Mouse (Mus musculus): ENCODE data around the gene Ttc39a.

Gene Ttc39a

GRCm38 (mm10) chr4:109421608-109422007, 15.2 kb downstream of the Ttc39a start:
- DNase-seq: no peak

- no peak for DNase-seq
Observed at GRCm38 (mm10) chr4:109422436-109422835, 16.0 kb downstream of the Ttc39a start.

DNA sequence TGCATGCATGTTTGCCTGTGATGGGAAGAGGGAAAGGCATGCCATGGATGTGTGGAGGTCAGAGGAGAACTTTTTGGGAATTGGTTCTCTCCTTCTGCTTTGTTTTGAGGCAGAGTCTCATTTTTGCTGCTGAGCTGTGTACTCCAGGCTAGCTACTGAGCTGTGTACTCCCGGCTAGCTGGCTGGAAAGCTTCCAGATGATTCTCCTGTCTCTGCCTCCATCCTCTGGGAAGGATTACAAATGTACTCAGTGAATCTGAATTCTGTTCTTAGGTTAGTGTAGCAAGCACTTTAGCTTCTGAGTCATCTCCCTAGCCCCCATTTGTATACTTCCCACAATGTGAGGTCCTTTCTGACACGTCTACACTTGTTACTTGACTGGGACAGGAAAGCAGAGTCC, 17.0 kb downstream of the Ttc39a start:
- no peak for DNase-seq

DNA sequence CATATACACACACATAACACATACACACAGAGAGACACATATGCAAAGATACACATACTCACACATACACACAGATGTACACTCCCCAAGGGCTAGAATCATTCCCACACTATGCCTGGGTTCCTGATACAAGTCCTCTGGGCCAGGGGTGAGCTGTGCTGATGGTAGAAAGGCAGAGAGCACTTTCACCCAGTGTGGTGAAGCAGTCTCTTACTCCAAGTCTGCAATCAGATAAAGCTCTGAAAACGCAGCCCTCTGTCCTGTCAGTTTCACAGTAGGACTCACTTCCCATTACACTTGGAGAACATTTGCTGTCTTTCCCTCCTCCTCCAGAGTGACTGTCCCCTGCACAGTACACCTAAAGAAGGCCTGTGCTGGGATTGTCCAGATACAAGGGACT, 20.6 kb downstream of the Ttc39a start:
- no peak for DNase-seq

DNA sequence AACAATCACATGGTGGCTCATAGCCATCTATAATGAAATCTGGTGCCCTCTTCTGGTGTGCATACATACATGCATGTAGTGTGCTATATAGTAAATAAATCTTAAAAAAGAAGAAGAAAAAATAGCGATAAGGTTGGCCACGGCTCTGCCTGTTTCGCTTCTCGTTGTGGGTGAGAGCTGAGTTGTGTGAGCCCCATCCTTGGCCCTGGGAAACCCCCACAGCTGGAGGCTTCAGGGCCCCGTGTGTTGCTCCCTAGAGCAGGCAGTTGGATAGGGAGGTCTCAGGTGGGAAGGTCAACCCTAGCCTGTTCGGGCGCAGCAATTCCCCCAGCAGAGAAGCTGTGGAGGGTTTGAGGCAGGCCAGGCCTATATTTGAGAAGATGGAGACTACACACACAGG, 23.8 kb downstream of the Ttc39a start:
- no peak for DNase-seq

- DNase-seq: peak; percentile 56 to 66
Observed at GRCm38 (mm10) chr4:109430854-109431253, 24.4 kb downstream of the Ttc39a start.

GRCm38 (mm10) chr4:109432668-109433375, 26.4 kb downstream of the Ttc39a start:
- no peak for DNase-seq

DNA sequence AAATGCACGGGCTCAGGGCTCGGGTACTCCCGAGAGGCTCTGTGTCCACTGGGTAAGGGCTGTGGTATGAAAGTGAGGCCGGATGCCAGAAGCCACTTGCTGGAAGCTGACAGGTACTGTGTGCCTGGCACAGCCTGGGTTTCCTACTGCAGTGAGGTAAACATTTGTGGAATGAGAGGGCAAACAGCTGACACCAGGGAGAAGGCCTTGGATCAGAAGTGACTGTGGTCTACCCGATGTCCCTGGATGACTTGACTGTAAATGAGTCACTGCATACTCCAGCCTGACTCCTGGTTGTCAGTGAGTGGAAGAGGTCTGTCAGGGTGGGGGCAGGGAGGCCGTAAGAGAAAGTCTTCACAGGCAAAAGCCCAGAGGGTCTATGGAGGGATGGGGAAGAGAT, 27.2 kb downstream of the Ttc39a start:
- DNase-seq: peak; percentile 48 to 68

DNA sequence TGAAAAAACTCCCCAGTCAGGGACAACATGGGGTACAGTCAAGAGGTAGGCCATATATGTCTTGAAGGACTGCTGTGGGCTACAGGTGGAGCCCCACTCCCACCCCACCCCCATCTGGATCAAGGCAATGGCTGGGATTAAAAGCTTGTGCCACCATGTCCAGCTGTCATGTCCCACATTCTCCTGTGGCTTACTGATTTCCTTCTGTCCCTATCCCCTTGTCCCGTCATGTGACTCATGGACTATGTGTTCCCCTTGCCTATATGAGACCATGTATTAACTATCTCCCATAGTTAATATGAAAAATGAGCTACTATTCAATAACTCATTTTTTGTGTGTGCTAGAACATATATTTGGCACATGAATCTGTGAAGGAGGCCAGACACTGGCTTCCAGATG, 27.8 kb downstream of the Ttc39a start:
- DNase-seq: no peak

DNA sequence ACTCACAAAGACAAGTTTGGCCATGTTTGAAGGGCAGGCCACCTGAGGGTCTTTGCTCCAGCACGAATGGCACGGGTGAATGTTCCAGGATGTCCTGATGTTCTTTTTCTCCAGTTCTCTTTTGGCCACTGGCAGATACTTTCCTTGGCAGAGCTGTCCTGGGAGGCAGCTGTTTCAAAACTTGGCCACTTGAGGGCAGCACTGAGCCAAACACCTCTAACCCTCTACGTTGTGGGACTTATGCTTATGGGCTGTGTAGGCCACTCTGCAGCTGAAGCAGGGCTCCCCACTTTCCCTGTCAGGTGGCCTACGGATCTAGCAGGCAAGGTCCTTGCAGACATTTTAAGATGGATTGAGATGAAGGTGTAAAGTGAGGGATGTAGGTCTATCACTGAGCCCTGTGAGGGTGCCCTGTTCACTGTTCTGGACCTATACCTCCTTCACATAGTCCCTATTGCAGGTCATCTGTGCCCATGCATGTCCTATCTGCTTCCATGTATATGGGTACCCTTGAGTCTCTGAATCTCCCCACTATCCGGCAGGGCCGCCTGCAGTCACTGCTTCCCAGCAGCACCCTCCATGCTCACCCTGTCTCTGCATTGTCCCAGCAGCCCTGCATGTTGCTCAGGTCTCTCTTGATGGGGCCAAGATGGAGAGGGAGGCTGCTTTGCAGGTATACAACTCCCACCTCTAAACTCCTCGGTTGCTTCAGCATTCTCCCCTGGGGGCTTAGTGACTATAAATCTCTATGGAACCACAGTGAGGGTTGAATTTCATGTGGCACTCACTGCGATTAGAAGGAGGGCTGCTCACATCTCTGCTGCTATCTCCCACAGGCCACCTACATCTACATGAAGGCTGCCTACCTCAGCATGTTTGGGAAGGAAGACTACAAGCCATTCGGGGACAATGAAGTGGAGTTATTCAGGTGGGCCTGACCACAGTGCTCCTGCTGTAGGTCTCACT, 31.8 kb downstream of the Ttc39a start:
- DNase-seq: peak; percentile 74 to 80

GRCm38 (mm10) chr4:109439101-109439500, 32.7 kb downstream of the Ttc39a start:
- DNase-seq: no peak

DNA sequence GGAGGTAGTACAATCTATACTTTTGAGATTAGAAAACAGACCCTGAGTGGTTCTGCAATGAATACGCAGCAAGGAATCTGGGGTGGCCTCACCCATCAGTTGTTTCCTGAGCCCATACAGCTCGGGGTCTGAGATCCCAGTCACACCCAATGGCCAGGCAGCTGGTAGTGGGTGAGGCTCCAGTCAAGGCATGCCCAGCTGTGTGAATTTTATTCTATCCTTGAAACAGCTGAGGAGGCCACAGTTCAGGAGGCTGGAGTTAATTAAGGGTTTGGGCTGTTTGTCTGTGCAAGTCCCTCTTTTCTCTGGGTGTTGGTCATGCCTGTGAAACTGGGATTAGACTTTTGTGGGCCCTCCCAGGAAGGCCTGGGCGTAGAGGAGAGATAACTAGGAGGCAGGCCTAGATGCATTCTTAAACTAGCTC, 33.4 kb downstream of the Ttc39a start:
- no peak for DNase-seq

DNA sequence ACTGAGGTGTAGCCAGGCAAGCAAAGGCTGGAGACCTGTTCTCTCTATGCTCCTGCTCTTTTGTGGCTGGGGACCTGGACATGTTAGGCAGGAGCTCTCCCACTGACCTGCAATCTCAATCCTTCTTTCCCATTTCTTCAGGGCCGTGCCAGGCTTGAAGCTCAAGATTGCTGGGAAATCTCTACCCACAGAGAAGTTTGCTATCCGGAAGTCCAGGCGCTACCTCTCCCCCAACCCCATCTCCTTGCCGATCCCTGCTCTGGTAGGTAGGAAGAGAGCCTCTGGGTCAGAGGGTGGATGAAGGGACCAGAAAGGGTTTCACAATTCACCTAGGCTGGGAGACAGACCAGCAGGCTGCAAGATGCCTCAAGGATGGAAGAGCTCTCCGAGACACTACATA, 34.0 kb downstream of the Ttc39a start:
- DNase-seq: no peak

GRCm38 (mm10) chr4:109441000-109441399, 34.6 kb downstream of the Ttc39a start:
- DNase-seq: no peak

DNA sequence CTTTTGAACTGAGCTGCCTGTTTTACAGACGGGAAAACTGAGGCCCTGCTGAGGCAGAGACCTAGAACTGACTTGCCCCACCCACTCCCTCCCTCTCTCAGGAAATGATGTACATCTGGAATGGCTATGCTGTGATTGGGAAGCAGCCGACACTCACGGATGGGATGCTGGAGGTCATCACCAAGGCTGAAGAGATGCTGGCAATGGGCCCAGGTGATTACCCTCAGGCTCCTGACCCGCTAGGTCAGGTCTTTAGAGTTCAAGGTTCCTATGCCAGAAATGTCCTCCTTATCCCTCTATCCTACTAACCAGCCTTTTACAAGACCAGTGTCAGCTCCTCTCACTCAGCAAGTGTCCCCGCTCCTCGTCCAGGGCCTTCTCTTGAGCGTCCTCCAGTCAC, 35.7 kb downstream of the Ttc39a start:
- DNase-seq: peak in 1 of 2 experiments; percentile 38

DNA sequence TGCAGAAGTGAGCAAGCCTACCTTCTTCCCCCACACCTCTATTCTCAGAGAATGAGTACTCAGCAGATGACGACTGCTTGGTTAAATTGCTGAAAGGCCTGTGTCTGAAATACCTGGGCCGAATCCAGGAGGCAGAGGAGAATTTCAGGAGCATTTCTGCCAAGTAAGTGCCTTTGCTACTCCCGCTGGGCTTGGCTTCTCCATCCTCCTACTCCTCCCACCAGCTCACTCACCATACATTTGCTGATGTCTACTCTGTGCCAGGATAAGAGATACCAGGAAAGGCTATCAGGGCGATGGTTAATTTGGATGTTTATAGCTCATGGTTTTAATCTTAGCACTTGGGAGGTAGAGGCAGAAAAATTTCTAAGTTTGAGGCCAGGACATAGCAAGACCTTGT, 36.2 kb downstream of the Ttc39a start:
- peak; percentile 75 to 86 for DNase-seq

GRCm38 (mm10) chr4:109444471-109444870, 38.0 kb downstream of the Ttc39a start:
- no peak for DNase-seq

- no peak for DNase-seq
Observed at GRCm38 (mm10) chr4:109444951-109445350, 38.5 kb downstream of the Ttc39a start.

DNA sequence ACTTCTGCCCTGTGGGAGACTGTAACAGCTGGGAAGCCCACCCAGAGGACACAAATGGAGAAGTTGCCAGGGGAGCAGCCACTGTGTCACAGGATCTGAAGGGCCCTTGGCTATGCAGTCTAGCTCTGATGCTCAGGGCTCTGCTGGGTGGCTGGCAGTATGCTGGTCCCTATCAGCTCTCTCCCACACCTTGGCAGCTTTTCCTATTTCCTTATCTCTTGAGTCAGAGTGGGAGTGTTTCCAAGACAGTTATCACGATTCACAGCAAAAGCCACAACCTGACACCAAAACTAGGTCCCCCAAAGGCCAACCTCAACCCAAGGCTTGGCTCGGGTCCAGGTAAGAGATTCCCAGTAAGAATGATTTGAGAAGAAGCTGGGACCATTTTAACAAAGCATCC, 39.0 kb downstream of the Ttc39a start:
- peak in 1 of 2 experiments; percentile 45 for DNase-seq

DNA sequence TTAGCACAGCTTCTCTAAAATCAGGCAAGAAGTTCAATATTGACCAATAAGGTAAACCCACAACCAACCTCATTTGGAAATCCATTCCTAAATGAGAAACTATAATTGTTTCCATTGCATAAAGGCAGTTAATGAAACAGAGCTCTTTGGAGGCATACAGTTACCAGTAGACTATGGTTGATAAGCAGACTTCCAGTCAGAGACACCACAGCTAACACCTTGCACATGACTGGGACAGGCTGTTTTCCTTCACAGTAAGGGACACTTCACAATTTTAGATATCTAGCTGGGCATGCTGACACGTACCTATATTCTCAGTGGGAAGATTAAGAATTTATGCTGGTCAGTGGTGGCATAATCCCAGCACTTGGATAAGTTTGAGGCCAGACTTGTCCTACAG, 39.5 kb downstream of the Ttc39a start:
- DNase-seq: no peak

- DNase-seq: no peak
Observed at GRCm38 (mm10) chr4:109448531-109448930, 42.1 kb downstream of the Ttc39a start.

DNA sequence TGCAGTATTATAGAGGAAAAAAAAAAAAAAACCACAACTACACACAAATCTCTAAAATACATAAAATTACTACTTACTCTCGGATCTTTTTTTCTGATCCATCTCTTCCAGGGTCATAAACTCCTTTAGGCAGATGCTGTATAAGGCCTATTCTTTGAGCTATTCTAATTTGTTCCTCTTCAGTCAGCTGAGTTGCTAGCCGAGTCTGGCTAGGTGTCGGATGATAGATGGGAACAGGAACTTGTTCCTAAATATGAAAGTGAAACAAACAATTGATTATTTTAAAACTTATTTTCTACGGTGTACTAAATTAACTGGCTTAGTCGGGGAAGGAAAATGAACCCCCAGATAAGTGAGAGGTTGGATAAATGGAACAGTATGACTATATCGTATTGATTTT, 50.4 kb downstream of the Ttc39a start:
- no peak for DNase-seq

DNA sequence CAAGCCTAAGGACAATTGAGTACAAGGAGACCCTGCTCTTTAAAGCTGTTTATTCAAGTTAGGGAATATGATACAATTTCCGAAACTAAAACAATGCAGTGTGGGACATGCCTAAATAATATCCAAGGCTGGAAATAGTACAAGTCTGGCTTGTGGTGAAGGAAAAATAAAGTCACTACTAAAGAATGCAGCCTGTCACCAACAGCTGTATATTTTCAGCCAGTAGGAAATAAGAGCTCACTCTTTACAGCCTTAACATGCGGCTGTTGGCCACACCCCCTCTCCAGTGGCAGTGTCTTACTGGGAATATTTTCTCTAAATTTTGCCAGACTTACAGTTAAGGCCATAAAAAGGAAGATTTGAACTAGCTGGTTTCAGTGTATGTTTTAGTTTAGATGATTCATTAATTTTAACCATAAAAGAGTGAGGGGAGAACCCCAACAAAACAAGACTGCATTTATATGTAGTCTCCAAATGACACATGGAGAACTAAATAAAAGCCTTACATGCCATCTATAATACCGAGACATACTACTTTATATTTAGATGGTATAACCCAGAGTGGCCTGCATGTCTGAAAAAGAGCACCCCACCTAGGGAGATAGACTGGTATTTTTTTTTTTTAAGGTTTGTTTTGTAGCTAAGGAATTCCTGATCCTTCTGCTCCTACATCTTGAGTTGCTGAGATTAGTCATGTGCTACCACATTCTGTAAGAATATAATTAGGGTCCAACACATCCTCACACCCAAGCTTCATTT, 54.2 kb downstream of the Ttc39a start:
- no peak for DNase-seq
